Mouse (Mus musculus) brain, embryonic 18.5 days (tissue): ENCODE data around the gene Tmf1.

Experiments
- DNase-seq: peaks from one replicate; pipeline ENCODE4 v3.0.0-alpha.2; 2012; ENCODE audit warnings: low read depth, low spot score

The Tmf1 gene

DNA sequence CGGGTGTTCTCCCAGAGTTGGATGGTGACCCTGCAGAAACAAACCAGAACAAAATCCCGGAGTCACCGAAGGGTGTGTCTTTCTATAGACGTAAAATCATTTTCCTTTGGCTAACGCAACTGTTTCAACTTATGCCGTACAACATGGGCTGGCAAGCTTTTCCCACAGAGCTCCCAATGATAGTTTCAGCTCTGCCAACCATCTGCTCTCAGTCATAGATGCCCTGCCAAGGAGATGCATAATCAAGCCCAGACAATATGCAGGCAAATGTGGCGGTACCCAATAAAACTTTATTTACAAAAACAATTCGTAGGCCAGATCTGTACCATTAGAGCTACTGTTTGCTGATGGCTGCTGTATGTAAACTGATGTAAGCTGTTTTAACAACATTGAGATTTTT is 66.7 kb downstream of the Tmf1 start:
- peak; percentile 67 for DNase-seq

DNA sequence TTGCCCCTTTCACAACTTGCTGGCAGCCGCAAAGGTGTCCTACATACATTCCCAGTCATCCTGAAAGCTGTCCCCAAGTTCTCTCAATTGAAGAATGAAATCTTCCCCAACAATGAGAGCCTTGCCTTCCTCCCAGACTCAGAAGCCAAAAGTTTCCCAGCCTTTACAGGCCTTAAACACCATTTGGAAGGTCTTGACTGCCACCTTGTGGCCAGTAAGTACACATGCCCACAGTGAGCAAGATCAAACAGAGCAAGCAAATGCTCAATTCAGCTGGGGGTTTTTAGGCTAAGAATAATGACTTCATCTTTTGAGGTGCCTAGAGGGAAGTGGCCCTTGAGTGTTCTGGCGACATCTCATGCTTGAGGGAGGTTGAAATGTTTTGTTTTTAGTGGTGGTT is 72.1 kb downstream of the Tmf1 start:
- DNase-seq: peak; percentile 57

DNA sequence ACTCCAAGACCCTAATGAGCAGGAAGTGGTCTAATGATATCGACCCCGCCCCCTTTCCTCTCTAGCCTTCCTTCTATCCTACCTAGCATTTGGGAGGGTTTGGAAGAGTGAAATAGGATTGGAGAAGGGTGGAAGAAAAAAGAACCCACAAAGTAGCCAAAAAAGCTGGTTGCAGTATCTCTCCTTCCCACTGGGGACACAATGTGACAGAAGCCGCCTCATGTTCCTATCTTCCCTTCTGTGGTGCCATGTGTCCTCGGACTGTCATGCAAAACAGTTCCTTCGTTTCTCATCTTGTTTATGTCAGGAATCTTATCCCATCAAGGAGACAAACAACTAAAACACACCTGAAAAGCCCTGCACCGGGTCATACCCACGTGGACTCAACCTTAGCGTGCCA is 72.8 kb downstream of the Tmf1 start:
- no peak for DNase-seq

DNA sequence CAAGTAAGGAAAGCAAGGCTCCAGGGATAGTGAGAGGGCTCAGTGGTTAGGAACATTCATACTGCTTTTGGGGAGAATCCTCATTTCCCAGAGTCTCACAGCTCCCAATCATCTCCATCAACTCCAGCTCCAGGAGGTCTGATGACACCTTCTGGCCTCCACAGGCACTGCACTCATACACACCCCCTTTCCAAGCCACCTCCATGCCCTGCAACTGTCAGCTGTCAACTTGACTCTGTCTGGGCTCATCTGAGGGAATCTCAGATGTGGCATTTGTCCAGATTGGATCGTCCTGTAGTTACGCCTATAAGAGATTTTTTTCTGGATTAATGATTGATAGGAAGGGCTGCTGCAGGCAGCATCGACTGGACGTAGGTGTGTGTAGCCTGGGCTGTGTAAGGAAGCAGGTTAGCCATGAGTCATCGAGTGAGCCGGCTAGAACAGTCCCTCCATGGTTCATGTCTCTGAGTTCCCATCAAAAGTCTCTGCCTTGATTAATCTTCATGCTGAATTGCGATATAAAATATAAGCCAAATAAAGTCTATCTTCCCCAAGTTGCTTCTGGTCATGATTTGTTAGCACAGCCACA is 74.6 kb downstream of the Tmf1 start:
- no peak for DNase-seq
